Mouse (Mus musculus): ENCODE measurements around the gene Ccdc88a. TPM values are rescaled to one million over a fixed set of nuclear protein-coding genes. Genes with fewer than 3 reads are reported as not detected.
"Not testable (repeated sequence)": the region's sequence is repeated elsewhere in the genome, so short reads cannot be mapped to it uniquely, and the experiment has no call there.

Ccdc88a gene
- polyA plus RNA-seq, 1 experiment from 2014 or later, result 26.2 TPM

- Histone ChIP-seq H3K9me3 (ENCODE audit: control insufficient read depth, low read length) (no peaks in the 10 kb centered on the region), H3K9ac (ENCODE audit: low read depth, low read length) (no peak overlapping the region), H3K27ac (replicated peaks; ENCODE audit: low read depth, low read length) (no peak overlapping the region), H3K4me3 (ENCODE audit: low read depth, low read length) (no peak overlapping the region), H3K4me1 (ENCODE audit: control insufficient read depth, insufficient read depth, low read length) (no peaks in the 10 kb centered on the region), H3K36me3 (ENCODE audit: control insufficient read depth, insufficient read depth, low read length) (peaks cover 70% of the 10 kb centered on the region), H3K27me3 (replicated peaks; ENCODE audit: control insufficient read depth, insufficient read depth, low read length) (no peaks in the 10 kb centered on the region), H3K4me2 (ENCODE audit: low read depth, low read length) (no peak overlapping the region)
- DNase-seq (ENCODE audit: low spot score), result no peak
- WGBS, result 89% methylated on average over 1 of the region's 1 CpGs
- ATAC-seq (ENCODE audit: low read depth), result no peak
Measured at GRCm38 (mm10) chr11:29538201-29538600, 164.7 kb downstream of the Ccdc88a start.

- Histone ChIP-seq H3K4me3 (ENCODE audit: low read depth, low read length) (no peak overlapping the region), H3K27me3 (replicated peaks; ENCODE audit: control insufficient read depth, insufficient read depth, low read length) (no peaks in the 10 kb centered on the region), H3K27ac (replicated peaks; ENCODE audit: low read depth, low read length) (no peak overlapping the region), H3K36me3 (ENCODE audit: control insufficient read depth, insufficient read depth, low read length) (peaks cover 56% of the 10 kb centered on the region), H3K9me3 (ENCODE audit: control insufficient read depth, low read length) (no peaks in the 10 kb centered on the region), H3K9ac (ENCODE audit: low read depth, low read length) (no peak overlapping the region), H3K4me2 (ENCODE audit: low read depth, low read length) (no peak overlapping the region), H3K4me1 (ENCODE audit: control insufficient read depth, insufficient read depth, low read length) (peaks cover 9% of the 10 kb centered on the region)
- WGBS, result 85% methylated on average over 3 of the region's 3 CpGs
- DNase-seq (ENCODE audit: low spot score) (no peak), ATAC-seq (ENCODE audit: low read depth) (no peak)
Measured at GRCm38 (mm10) chr11:29544225-29544945, 170.9 kb downstream of the Ccdc88a start.

- H3K4me3 ChIP-seq (ENCODE audit: low read depth, low read length); H3K4me2 ChIP-seq (ENCODE audit: low read depth, low read length); H3K9ac ChIP-seq (ENCODE audit: low read depth, low read length); H3K27me3 ChIP-seq (replicated peaks; ENCODE audit: control insufficient read depth, insufficient read depth, low read length); H3K9me3 ChIP-seq (ENCODE audit: control insufficient read depth, low read length); ATAC-seq (ENCODE audit: low read depth); H3K27ac ChIP-seq (replicated peaks; ENCODE audit: low read depth, low read length); H3K4me1 ChIP-seq (ENCODE audit: control insufficient read depth, insufficient read depth, low read length); DNase-seq (ENCODE audit: low spot score): not testable (repeated sequence)
- peaks cover 54% of the 10 kb centered on the region for H3K36me3 ChIP-seq (ENCODE audit: control insufficient read depth, insufficient read depth, low read length)
- WGBS, result 78% methylated on average over 4 of the region's 4 CpGs
Measured at GRCm38 (mm10) chr11:29545150-29545752, 171.8 kb downstream of the Ccdc88a start.

GRCm38 (mm10) chr11:29546297-29546696 lies 172.8 kb downstream of the Ccdc88a start:
- DNase-seq (ENCODE audit: low spot score); H3K4me1 ChIP-seq (ENCODE audit: control insufficient read depth, insufficient read depth, low read length); H3K27me3 ChIP-seq (replicated peaks; ENCODE audit: control insufficient read depth, insufficient read depth, low read length); H3K9me3 ChIP-seq (ENCODE audit: control insufficient read depth, low read length); ATAC-seq (ENCODE audit: low read depth): not testable (repeated sequence)
- WGBS, result 90% methylated on average over 2 of the region's 2 CpGs
- Histone ChIP-seq H3K4me2 (ENCODE audit: low read depth, low read length) (peak overlapping the region; percentile 57), H3K9ac (ENCODE audit: low read depth, low read length) (peak overlapping the region; percentile 90; the same call in 1 of the 2 replicates), H3K4me3 (ENCODE audit: low read depth, low read length) (peak overlapping the region; percentile 75), H3K27ac (replicated peaks; ENCODE audit: low read depth, low read length) (peak overlapping the region; percentile 84; the same call in 1 of the 2 replicates), H3K36me3 (ENCODE audit: control insufficient read depth, insufficient read depth, low read length) (peaks cover 44% of the 10 kb centered on the region)

- Histone ChIP-seq H3K4me1 (ENCODE audit: control insufficient read depth, insufficient read depth, low read length) (peaks cover 9% of the 10 kb centered on the region), H3K27me3 (replicated peaks; ENCODE audit: control insufficient read depth, insufficient read depth, low read length) (no peaks in the 10 kb centered on the region), H3K27ac (replicated peaks; ENCODE audit: low read depth, low read length) (peak overlapping the region; percentile 84), H3K36me3 (ENCODE audit: control insufficient read depth, insufficient read depth, low read length) (peaks cover 40% of the 10 kb centered on the region), H3K9ac (ENCODE audit: low read depth, low read length) (peak overlapping the region; percentile 90), H3K4me3 (ENCODE audit: low read depth, low read length) (peak overlapping the region; percentile 75), H3K9me3 (ENCODE audit: control insufficient read depth, low read length) (no peaks in the 10 kb centered on the region), H3K4me2 (ENCODE audit: low read depth, low read length) (peak overlapping the region; percentile 57)
- ATAC-seq (ENCODE audit: low read depth) (no peak), DNase-seq (ENCODE audit: low spot score) (no peak)
- WGBS, result 18% methylated on average over 2 of the region's 2 CpGs
Measured at GRCm38 (mm10) chr11:29546762-29547161, 173.3 kb downstream of the Ccdc88a start.

- under 1% methylated on average over 27 of the region's 27 CpGs for WGBS
- H3K9me3 ChIP-seq (ENCODE audit: control insufficient read depth, low read length), result no peaks in the 10 kb centered on the region
- H3K27me3 ChIP-seq (replicated peaks; ENCODE audit: control insufficient read depth, insufficient read depth, low read length), result no peaks in the 10 kb centered on the region
- peaks cover 9% of the 10 kb centered on the region for H3K4me1 ChIP-seq (ENCODE audit: control insufficient read depth, insufficient read depth, low read length)
- no peak for DNase-seq (ENCODE audit: low spot score)
- peak; percentile 28 for ATAC-seq (ENCODE audit: low read depth)
- peak overlapping the region; percentile 57 for H3K4me2 ChIP-seq (ENCODE audit: low read depth, low read length)
- H3K4me3 ChIP-seq (ENCODE audit: low read depth, low read length), result peak overlapping the region; percentile 75
- peak overlapping the region; percentile 84 for H3K27ac ChIP-seq (replicated peaks; ENCODE audit: low read depth, low read length)
- H3K36me3 ChIP-seq (ENCODE audit: control insufficient read depth, insufficient read depth, low read length), result peaks cover 36% of the 10 kb centered on the region
- H3K9ac ChIP-seq (ENCODE audit: low read depth, low read length), result peak overlapping the region; percentile 90
Measured at GRCm38 (mm10) chr11:29547249-29547751, 173.8 kb downstream of the Ccdc88a start.

- peak within 1 kb of the TSS; percentile 90 for H3K9ac ChIP-seq (ENCODE audit: low read depth, low read length)
- peak within 1 kb of the TSS; percentile 66 for H3K4me2 ChIP-seq (ENCODE audit: low read depth, low read length)
- peak within 1 kb of the TSS; percentile 75 for H3K4me3 ChIP-seq (ENCODE audit: low read depth, low read length)
- no peaks in the 10 kb centered on the region for H3K27me3 ChIP-seq (replicated peaks; ENCODE audit: control insufficient read depth, insufficient read depth, low read length)
- ATAC-seq (ENCODE audit: low read depth), result peak; percentile 98
- peak within 1 kb of the TSS; percentile 84 for H3K27ac ChIP-seq (replicated peaks; ENCODE audit: low read depth, low read length)
- peak; percentile 97 for DNase-seq (ENCODE audit: low spot score)
- peaks cover 34% of the 10 kb centered on the region for H3K36me3 ChIP-seq (ENCODE audit: control insufficient read depth, insufficient read depth, low read length)
- H3K9me3 ChIP-seq (ENCODE audit: control insufficient read depth, low read length), result no peaks in the 10 kb centered on the region
- H3K4me1 ChIP-seq (ENCODE audit: control insufficient read depth, insufficient read depth, low read length), result peaks cover 9% of the 10 kb centered on the region
- WGBS, result under 1% methylated on average over 46 of the region's 46 CpGs
Measured at GRCm38 (mm10) chr11:29547752-29548503, 174.5 kb downstream of the Ccdc88a start, which contains the start of the genes Clhc1 and Rps27a. Gene Clhc1 (plus strand): TSS chr11:29547950. Gene Rps27a (minus strand): TSS chr11:29548109.
